Mouse (Mus musculus) olfactory bulb, adult 2 months (tissue): ENCODE data around the gene Ppp1r18. TPM values are rescaled to one million over a fixed set of nuclear protein-coding genes. Genes with fewer than 3 reads are reported as not detected.
"Not testable (repeated sequence)": the region's sequence is repeated elsewhere in the genome, so short reads cannot be mapped to it uniquely, and the experiment has no call there.

Experiments
- H3K27ac ChIP-seq: fragments of 200-500 bp; 2 replicates; pipeline ENCODE4 v1.5.1; 2012; ENCODE audit warnings: low read depth, low read length; ENCODE audit not compliant: insufficient read depth
- H3K4me1 ChIP-seq: fragments of 200-500 bp; 2 replicates; pipeline ENCODE4 v1.6.1; 2012; ENCODE audit warnings: low read length; ENCODE audit not compliant: control insufficient read depth, insufficient read depth
- H3K4me3 ChIP-seq: fragments of 200-500 bp; 2 replicates; pipeline ENCODE4 v1.5.1; 2012; ENCODE audit warnings: mild to moderate bottlenecking, low read depth, low read length, moderate library complexity; ENCODE audit not compliant: insufficient read depth
- CTCF ChIP-seq: fragments of 200-500 bp; IDR thresholded peaks from 2 replicates; pipeline ENCODE4 v1.5.1; 2012; ENCODE audit warnings: low read depth, mild to moderate bottlenecking, low read length, moderate library complexity; ENCODE audit not compliant: insufficient read depth
- POLR2A ChIP-seq: fragments of 200-500 bp; IDR thresholded peaks from 2 replicates; pipeline ENCODE4 v1.6.1; 2012; ENCODE audit warnings: mild to moderate bottlenecking, low read depth, low read length, moderate library complexity; ENCODE audit not compliant: insufficient read depth
- WGBS: fragments of 180-500 bp; shearing (Covaris S2); methylation state at CpG from one replicate; pipeline ENCODE4 v1.1.7; 2018; 5-methylcytosine and 5-hydroxymethylcytosine counted together
- polyA plus RNA-seq: library from polyadenylated mRNA; stranded (reverse); fragments of >200 nt; gene quantifications from 2 replicates; pipeline ENCODE4 v1.2.4, GENCODE M21; 2012; ENCODE audit warnings: low replicate concordance; ENCODE audit not compliant: missing spikeins, insufficient read depth, insufficient read length

The Ppp1r18 gene
- polyA plus RNA-seq, 1 experiment = not detected

GRCm38 (mm10) chr17:35836178-35836965 is 29.0 kb upstream of the Ppp1r18 start:
- Histone ChIP-seq H3K4me3 (peak overlapping the region; percentile 82), H3K27ac (peak overlapping the region; percentile 32), H3K4me1 (peaks cover 17% of the 10 kb centered on the region)
- 6% methylated on average over 24 of the region's 24 CpGs for WGBS
- TF ChIP-seq POLR2A (no peak), CTCF (no peak)

DNA sequence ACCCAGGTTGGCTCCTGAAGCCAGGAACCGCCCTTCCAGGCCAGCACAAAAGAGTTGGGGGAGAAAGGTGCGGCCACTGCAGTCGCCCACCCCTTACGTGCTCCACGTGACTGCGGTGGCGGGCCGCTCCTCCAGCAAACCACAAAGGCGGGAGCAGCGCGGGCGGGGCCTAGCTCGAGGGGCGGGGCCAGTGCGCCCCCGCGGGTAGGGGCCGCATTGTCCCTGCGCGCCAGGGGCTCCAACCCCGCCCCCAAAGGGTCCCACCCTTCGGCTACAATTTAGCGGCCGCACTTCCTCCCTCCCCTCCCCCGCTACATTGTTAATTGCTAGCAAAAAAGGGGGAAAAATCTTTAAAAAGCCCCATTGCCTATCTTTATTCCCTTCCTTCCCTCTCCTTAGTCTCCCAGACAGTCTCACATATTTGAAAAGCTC is 28.4 kb upstream of the Ppp1r18 start:
- no peak for TF ChIP-seq CTCF
- TF ChIP-seq POLR2A = no peak
- WGBS = 0% methylated on average over 25 of the region's 25 CpGs
- H3K4me3 ChIP-seq = peak overlapping the region; percentile 82
- peaks cover 18% of the 10 kb centered on the region for H3K4me1 ChIP-seq
- H3K27ac ChIP-seq = peak overlapping the region; percentile 81

- H3K4me1 ChIP-seq = peaks cover 20% of the 10 kb centered on the region
- peak overlapping the region; percentile 81 for H3K27ac ChIP-seq
- WGBS = under 1% methylated on average over 18 of the region's 18 CpGs
- TF ChIP-seq CTCF (no peak), POLR2A (no peak)
- peak overlapping the region; percentile 82 for H3K4me3 ChIP-seq
Measured at GRCm38 (mm10) chr17:35837487-35837886, 27.9 kb upstream of the Ppp1r18 start.

DNA sequence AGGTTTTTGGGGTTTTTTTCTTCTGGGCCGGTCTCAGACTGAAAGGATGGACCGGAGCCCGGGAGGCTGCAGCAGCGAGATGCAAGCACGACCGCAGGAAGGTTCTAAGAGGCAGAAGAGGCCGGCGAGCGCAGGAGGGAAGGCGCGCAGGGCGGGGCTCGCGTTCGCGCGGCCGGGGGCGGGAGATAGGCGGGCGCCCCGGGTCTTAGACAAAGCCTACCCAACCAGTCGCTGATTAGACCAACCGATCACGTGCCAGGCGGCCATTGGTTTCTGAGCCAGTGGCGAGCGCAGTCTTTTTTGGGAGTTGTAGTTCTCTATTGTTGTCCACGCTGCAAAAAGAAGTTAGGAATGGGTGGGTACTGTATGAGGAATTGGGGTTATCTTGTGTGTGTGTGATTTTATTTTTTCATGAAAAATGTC is 27.3 kb upstream of the Ppp1r18 start, which contains the start of gene Tubb5:
Gene Tubb5, minus strand, starts transcription at position 185 of the 423 bp plus-strand sequence.
- 1% methylated on average over 29 of the region's 29 CpGs for WGBS
- Histone ChIP-seq H3K4me3 (peak within 1 kb of the TSS; percentile 82), H3K4me1 (peaks cover 20% of the 10 kb centered on the region), H3K27ac (peak within 1 kb of the TSS; percentile 81)
- TF ChIP-seq CTCF = no peak
- peak; percentile 95 for TF ChIP-seq POLR2A

DNA sequence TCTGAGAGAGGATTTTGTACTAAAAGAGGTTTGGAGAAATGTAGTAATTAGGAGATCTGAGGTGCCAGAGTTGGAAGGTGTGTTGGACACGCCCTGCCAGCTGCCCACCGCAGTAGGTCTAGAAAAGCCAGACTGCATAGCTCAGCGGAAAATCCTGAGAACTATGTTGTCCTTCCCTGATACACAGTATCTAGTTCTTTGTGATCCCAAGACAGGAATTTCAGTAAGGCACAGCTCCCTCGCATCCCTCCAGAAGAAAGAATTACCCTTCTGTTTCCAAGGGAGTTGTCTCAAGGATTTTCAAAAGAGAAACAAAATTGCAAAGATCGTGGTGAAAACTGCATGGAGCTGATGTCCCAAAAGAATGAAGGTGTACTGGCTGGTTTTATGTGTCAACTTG is 26.8 kb upstream of the Ppp1r18 start:
- 3% methylated on average over 5 of the region's 5 CpGs for WGBS
- TF ChIP-seq POLR2A (no peak), CTCF (no peak)
- Histone ChIP-seq H3K27ac (no peak overlapping the region), H3K4me1 (peaks cover 20% of the 10 kb centered on the region), H3K4me3 (no peak overlapping the region)

DNA sequence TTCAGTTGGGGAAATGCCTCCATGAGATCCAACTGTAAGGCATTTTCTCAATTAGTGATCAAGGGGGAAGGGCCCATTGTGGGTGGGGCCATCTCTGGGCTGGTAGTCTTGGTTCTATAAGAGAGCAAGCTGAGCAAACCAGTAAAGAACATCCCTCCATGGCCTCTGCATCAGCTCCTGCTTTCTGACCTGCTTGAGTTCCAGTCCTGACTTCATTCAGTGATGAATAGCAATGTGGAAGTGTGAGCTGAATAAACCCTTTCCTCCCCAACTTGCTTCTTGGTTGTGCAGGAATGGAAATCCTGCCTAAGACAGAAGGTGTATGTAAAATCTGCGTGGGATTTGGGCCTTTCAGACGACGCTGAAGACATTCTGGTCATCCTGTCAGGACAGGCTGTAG is 26.4 kb upstream of the Ppp1r18 start:
- 60% methylated on average over 3 of the region's 3 CpGs for WGBS
- H3K4me1 ChIP-seq = peaks cover 20% of the 10 kb centered on the region
- H3K27ac ChIP-seq, H3K4me3 ChIP-seq: not testable (repeated sequence)

- WGBS = 49% methylated on average over 14 of the region's 14 CpGs
- Histone ChIP-seq H3K4me3 (peak overlapping the region; percentile 37; the same call in 1 of the 2 replicates), H3K4me1 (peaks cover 12% of the 10 kb centered on the region; the same call in 1 of the 2 replicates), H3K27ac (no peak overlapping the region)
- no peak for TF ChIP-seq CTCF
- TF ChIP-seq POLR2A = no peak
Measured at GRCm38 (mm10) chr17:35840561-35840960, 24.8 kb upstream of the Ppp1r18 start.

GRCm38 (mm10) chr17:35841076-35841950 is 24.1 kb upstream of the Ppp1r18 start, which contains the start of gene Mdc1:
TSS of gene Mdc1 (plus strand) at chr17:35841515.
- Histone ChIP-seq H3K4me3 (peak within 1 kb of the TSS; percentile 57), H3K27ac (no peak within 1 kb of the TSS), H3K4me1 (peaks cover 9% of the 10 kb centered on the region; the same call in 1 of the 2 replicates)
- TF ChIP-seq CTCF (no peak), POLR2A (peak; percentile 39; the same call in 1 of the 2 replicates)
- WGBS = under 1% methylated on average over 59 of the region's 59 CpGs

- WGBS = 11% methylated on average over 11 of the region's 11 CpGs
- H3K4me1 ChIP-seq = peaks cover 5% of the 10 kb centered on the region; the same call in 1 of the 2 replicates
- TF ChIP-seq POLR2A (no peak), CTCF (no peak)
- peak overlapping the region; percentile 57 for H3K4me3 ChIP-seq
- no peak overlapping the region for H3K27ac ChIP-seq
Measured at GRCm38 (mm10) chr17:35842006-35842405, 23.4 kb upstream of the Ppp1r18 start.
